Mouse (Mus musculus): ENCODE data around the gene Sntg2.

DNA sequence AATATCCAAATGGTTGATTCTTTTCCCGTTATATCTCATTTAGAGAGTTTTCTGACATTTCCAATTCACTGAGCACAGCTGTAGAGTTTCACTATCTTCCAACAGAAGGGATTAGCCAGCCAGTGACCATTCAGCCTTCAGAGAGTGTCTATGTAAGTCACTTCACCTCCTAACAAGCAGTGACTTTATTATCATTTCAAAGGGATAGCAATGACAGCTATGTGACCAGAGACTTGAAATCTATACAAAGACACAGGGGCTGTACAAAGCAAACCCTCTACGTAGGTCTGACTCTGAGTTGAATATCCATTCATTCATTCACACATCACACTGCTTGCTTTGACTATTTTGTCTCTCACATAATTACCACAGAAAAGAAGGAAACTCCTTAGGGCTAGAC lies 138.2 kb downstream of the Sntg2 start:
- TF ChIP-seq CTCF (IDR thresholded peaks at IDR 0.05; ENCODE audit: low read depth): no peak
- TF ChIP-seq EP300 (IDR thresholded peaks at IDR 0.05; ENCODE audit: low read depth): no peak
